Mouse (Mus musculus) hindbrain, embryonic 12.5 days (tissue): ENCODE data around the gene Mroh8. TPM values are rescaled to one million over a fixed set of nuclear protein-coding genes. Genes with fewer than 3 reads are reported as not detected.

Experiments used
- ATAC-seq: fragments of 200-750 bp; cut with Nextera tagmentation; 2 replicates; pipeline ENCODE4 v1.8.0; 2017; ENCODE audit warnings: moderate TSS enrichment; ENCODE audit not compliant: low FRiP score
- H3K27ac ChIP-seq: fragments of 300-500 bp; sonication (generic); 2 replicates; pipeline ENCODE4 v1.5.1; 2016; ENCODE audit warnings: mild to moderate bottlenecking
- H3K27me3 ChIP-seq: fragments of 300-500 bp; sonication (generic); 2 replicates; pipeline ENCODE4 v1.6.1; 2016; ENCODE audit warnings: mild to moderate bottlenecking
- H3K36me3 ChIP-seq: fragments of 300-500 bp; sonication (generic); 2 replicates; pipeline ENCODE4 v1.6.1; 2016; ENCODE audit warnings: mild to moderate bottlenecking
- H3K4me1 ChIP-seq: fragments of 300-500 bp; sonication (generic); 2 replicates; pipeline ENCODE4 v1.6.1; 2016
- H3K4me2 ChIP-seq: fragments of 300-500 bp; sonication (generic); replicated peaks from 2 replicates; pipeline ENCODE4 v1.6.1; 2016; ENCODE audit warnings: mild to moderate bottlenecking
- H3K4me3 ChIP-seq: fragments of 300-500 bp; sonication (generic); 2 replicates; pipeline ENCODE4 v1.5.1; 2016; ENCODE audit warnings: mild to moderate bottlenecking
- H3K9ac ChIP-seq: fragments of 300-500 bp; sonication (generic); 2 replicates; pipeline ENCODE4 v1.6.1; 2016; ENCODE audit warnings: mild to moderate bottlenecking, moderate library complexity
- H3K9me3 ChIP-seq: fragments of 300-500 bp; sonication (generic); replicated peaks from 2 replicates; pipeline ENCODE4 v1.6.1; 2016; ENCODE audit warnings: mild to moderate bottlenecking
- WGBS: fragments of 180-500 bp; shearing (Covaris S2); methylation state at CpG from one replicate; pipeline ENCODE4 v1.1.7; 2016; 5-methylcytosine and 5-hydroxymethylcytosine counted together
- polyA plus RNA-seq: library from polyadenylated mRNA; unstranded; fragments of >200 nt; fragmentation: Nextera tagmentation; extraction: Ambion mirVana; gene quantifications from 2 replicates; pipeline ENCODE4 v1.2.1, GENCODE M21; 2016

The Mroh8 gene
- polyA plus RNA-seq, 1 experiment from 2014 or later, result 0.62 TPM

DNA sequence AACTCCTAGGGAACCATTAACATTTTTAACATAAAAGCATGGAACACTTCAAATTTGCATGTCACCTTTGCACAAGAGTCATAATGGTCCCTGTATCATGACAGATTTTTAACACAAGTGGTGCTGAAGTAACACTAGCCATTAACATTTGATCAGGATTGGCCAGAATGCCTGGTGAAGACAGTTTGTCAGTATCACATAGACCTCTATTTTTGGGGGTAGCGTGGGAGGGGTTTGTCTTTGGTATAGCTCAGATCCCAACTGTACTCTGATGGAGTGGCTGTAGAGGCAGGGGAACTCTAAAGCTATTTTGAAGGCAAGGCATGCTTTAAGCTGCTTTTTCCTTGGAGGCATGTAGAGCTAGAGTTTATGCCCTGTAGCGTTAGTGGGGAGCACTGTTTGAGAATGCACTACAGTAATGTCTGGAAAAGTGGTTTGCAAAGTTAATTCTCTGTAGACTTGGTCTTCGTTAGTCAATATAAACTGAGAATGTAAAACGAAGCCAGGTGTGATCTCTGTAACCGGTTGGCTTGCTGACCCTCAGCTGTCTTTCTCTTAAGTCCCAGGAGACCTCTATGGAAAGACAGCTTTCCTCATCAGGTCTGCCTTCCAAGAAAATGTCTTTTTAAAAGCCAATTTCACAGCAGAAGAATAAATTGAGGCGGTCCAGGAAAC, 31.8 kb upstream of the Mroh8 start:
- no peak overlapping the region for H3K4me2 ChIP-seq
- H3K4me3 ChIP-seq, result no peak overlapping the region
- ATAC-seq, result no peak
- H3K36me3 ChIP-seq, result peaks cover 83% of the 10 kb centered on the region
- WGBS, result 84% methylated on average over 6 of the region's 6 CpGs
- H3K9me3 ChIP-seq, result no peaks in the 10 kb centered on the region
- H3K27me3 ChIP-seq, result no peaks in the 10 kb centered on the region
- no peak overlapping the region for H3K9ac ChIP-seq
- 0 out of 2 replicates have a peak, but pooled peaks cover 4% of the 10 kb centered on the region for H3K4me1 ChIP-seq
- H3K27ac ChIP-seq, result no peak overlapping the region

DNA sequence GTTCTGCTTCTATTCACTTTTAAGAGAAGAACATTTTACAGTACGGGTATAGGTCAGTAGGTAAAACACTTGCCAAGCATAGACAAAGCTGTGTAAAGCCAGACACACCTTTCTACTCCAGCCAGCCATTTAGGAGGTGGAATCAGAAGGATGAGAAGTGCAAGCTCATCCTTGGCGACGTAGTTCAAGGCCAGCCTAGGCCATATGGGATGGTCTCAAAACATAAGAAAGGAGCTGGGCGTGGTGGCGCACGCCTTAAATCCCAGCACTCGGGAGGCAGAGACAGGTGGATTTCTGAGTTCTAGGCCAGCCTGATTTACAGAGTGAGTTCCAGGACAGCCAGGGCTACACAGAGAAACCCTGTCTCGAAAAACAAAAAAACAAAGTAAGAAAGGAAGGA, 30.3 kb upstream of the Mroh8 start:
- 95% methylated on average over 8 of the region's 8 CpGs for WGBS
- ATAC-seq, result no peak
- H3K4me2 ChIP-seq, result no peak overlapping the region
- no peaks in the 10 kb centered on the region for H3K9me3 ChIP-seq
- H3K4me1 ChIP-seq, result 0 out of 2 replicates have a peak, but pooled peaks cover 4% of the 10 kb centered on the region
- H3K27me3 ChIP-seq, result no peaks in the 10 kb centered on the region
- peaks cover 75% of the 10 kb centered on the region for H3K36me3 ChIP-seq
- H3K27ac ChIP-seq, result no peak overlapping the region
- no peak overlapping the region for H3K4me3 ChIP-seq
- H3K9ac ChIP-seq, result no peak overlapping the region

DNA sequence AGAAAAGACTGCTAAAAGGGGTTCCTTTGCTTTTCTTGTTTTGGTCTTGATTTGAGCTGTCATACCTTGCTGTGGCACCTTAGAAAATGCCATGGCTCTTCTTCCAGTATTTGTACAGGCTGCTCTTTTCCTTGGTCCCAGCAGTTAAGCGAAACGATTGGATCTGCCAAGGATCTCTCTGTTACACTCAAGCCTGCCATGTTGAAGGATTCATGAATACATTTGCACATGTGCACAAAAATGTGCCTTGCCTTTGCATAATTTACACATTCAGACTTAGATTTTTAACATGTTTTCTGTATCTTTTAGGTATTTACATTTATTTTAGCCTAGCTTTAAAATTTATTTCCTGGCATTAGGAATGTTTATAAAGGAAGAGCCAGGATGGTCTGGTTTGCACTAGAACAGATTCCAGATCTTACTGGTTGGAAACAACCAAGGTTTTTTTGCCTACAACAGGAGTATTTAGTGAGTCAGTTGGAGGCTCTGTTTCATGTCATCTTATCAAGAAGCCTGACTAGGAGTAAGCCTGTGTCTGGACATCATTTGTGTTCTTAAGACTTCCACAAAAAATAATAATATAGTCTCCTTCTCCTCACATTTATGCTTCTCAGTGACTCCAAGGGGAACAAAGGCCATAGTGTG, 29.0 kb upstream of the Mroh8 start:
- no peak overlapping the region for H3K4me2 ChIP-seq
- H3K9me3 ChIP-seq, result no peaks in the 10 kb centered on the region
- no peaks in the 10 kb centered on the region for H3K27me3 ChIP-seq
- WGBS, result 93% methylated on average over 2 of the region's 2 CpGs
- peaks cover 74% of the 10 kb centered on the region for H3K36me3 ChIP-seq
- ATAC-seq, result no peak
- no peak overlapping the region for H3K9ac ChIP-seq
- H3K4me3 ChIP-seq, result no peak overlapping the region
- H3K27ac ChIP-seq, result peak overlapping the region; percentile 40; the same call in 1 of the 2 replicates
- H3K4me1 ChIP-seq, result 0 out of 2 replicates have a peak, but pooled peaks cover 4% of the 10 kb centered on the region

DNA sequence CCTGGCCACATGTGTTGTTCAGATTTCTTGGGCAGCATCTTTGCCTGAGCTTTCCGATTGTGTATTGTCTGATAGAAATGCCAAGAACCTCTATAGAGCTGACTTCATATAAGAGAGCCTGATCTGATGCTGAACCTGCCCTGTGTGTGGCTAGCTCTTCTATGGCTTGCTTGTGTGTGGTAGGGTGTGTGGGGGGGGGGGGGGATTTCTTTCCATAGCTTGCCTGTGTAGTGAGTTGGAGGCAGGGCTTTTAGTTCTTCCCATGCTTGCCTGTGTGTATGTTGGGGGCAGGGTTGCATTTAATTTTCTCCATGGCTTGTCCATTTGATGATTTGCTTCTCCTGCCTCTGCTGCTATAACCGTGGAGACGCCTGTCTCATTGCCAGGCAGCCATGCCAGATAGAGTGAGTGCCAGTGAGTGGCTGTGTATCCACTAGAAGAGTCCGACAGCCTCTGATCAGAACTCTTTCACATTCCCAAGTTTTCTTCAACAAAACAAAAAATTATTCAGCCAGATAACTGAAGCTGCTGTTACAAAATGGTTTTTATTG, 28.4 kb upstream of the Mroh8 start:
- Histone ChIP-seq H3K9ac (no peak overlapping the region), H3K4me2 (no peak overlapping the region), H3K9me3 (no peaks in the 10 kb centered on the region), H3K27ac (peak overlapping the region; percentile 40; the same call in 1 of the 2 replicates), H3K36me3 (peaks cover 74% of the 10 kb centered on the region), H3K4me1 (0 out of 2 replicates have a peak, but pooled peaks cover 4% of the 10 kb centered on the region), H3K27me3 (no peaks in the 10 kb centered on the region), H3K4me3 (no peak overlapping the region)
- WGBS, result 80% methylated on average over 4 of the region's 4 CpGs
- ATAC-seq, result no peak

DNA sequence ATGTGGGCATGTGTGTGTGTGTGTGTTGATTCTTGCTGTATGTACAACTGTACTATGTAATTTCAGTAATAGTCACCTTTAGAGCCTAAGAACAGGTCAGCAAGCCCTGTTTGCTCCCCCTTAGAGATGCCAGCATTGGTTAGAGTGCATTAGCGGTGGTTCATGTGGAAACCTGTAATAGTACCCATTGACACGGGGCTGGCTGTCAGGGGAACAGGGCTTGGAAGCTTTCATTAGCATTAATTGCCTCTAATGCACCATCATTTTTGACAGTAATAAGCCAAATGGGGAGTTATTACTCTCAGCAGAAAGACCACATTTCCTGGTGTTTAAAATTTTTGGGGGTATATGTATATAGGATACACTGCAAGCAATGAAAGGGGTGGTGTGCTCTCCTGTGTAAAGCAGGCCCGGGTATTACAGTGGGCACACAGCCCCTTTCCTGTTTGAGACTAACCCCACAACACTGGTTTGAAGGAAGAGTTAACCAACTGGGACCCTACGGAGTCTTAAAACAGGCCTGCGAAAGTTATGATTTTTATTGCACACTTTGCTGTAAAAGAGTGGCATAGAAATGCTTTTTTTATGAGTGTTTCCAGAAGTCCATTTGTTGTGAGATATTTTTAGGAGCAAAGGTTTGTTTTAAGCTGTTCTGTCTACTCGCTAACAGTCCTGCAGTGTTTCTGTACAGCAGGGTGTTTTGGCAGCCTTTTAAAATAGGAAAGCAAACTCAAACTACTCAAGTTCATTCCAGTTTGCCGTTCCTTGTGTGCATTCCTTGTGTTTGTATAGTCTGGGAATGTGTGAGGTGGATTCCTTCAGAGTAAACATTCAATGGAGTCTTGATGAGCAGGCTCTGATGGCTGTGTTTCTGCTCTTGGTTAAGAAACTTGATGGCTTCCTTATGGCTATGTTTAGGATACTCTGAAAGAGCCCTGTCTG, 27.0 kb upstream of the Mroh8 start:
- no peaks in the 10 kb centered on the region for H3K27me3 ChIP-seq
- no peak overlapping the region for H3K27ac ChIP-seq
- no peak overlapping the region for H3K4me2 ChIP-seq
- no peak overlapping the region for H3K9ac ChIP-seq
- peaks cover 72% of the 10 kb centered on the region for H3K36me3 ChIP-seq
- no peak overlapping the region for H3K4me3 ChIP-seq
- ATAC-seq, result no peak
- no peaks in the 10 kb centered on the region for H3K9me3 ChIP-seq
- H3K4me1 ChIP-seq, result 0 out of 2 replicates have a peak, but pooled peaks cover 4% of the 10 kb centered on the region
- 87% methylated on average over 7 of the region's 7 CpGs for WGBS

DNA sequence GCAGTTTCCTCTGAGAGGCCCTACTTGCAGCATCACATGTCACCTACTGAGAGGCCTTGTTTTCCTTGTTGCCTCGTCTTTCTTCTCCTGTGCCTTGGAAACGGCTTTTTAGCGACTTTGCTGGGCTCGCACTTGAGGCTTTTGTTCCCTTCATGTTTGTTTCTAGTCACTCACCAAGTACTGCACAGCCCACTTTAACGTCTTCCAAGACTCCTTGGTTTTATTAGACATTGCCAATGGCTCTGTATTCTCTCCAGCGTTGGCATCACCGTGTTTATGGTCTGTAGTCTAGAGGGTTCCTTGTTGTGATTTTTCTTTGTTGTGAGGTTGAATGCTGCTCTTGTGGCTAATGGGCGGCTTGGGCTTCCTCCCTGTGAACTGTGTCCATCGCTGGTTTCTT, 23.7 kb upstream of the Mroh8 start:
- no peak overlapping the region for H3K4me3 ChIP-seq
- H3K27ac ChIP-seq, result no peak overlapping the region
- WGBS, result 64% methylated on average over 9 of the region's 9 CpGs
- no peak overlapping the region for H3K9ac ChIP-seq
- H3K9me3 ChIP-seq, result no peaks in the 10 kb centered on the region
- peaks cover 72% of the 10 kb centered on the region for H3K36me3 ChIP-seq
- no peak for ATAC-seq
- H3K4me2 ChIP-seq, result no peak overlapping the region
- no peaks in the 10 kb centered on the region for H3K27me3 ChIP-seq
- H3K4me1 ChIP-seq, result 0 out of 2 replicates have a peak, but pooled peaks cover 4% of the 10 kb centered on the region

DNA sequence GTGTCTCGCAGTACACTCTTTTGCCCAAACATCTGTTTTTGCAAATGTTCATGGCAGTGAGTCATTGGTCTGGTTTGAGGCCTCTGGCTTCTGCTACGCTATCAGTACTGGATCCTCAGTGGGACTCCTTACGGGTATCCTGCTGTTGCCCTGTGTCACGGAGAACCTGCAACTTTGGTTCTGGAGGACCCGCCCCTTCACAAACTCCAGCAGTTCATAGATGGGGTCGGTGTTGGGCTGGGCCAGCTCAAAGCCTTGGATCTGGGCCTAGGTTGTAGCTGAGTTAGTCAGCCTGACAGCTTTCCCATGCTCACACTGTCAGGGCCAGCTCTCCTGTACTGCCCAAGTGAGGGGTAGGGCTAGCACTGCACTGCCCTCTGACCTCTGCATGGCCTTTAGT, 20.7 kb upstream of the Mroh8 start:
- H3K27me3 ChIP-seq, result no peaks in the 10 kb centered on the region
- ATAC-seq, result no peak
- no peak overlapping the region for H3K4me2 ChIP-seq
- no peaks in the 10 kb centered on the region for H3K4me1 ChIP-seq
- WGBS, result 92% methylated on average over 6 of the region's 6 CpGs
- H3K9ac ChIP-seq, result no peak overlapping the region
- H3K36me3 ChIP-seq, result peaks cover 86% of the 10 kb centered on the region
- H3K27ac ChIP-seq, result no peak overlapping the region
- H3K4me3 ChIP-seq, result no peak overlapping the region
- H3K9me3 ChIP-seq, result no peaks in the 10 kb centered on the region

DNA sequence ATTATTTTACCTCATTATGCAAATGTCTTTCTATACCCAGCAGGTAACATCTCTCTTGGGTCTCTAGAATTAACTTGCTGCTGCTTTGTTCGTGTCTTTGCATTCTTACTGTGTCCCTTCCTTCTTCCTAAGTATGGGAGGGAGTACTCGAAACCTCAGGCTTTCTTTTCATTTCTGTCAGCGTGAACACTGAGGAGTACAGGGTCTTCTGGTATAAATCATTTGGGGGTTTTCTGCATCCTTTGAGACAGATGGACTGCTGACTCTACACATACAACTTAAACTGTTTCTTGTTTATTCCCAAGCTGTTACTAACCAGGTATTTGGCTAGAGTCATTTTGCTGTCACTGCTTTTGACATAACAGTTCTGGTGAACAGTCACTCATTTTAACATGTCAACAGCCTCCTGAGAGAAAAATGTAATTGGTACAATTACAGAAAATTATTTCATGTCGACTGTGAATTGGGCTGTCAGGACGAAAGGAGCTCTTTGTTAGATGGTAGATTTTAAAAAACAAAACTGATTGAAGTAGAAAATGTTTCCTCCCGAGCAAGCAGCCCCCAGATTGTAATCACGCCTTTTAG, 16.8 kb upstream of the Mroh8 start:
- no peak for ATAC-seq
- H3K4me2 ChIP-seq, result no peak overlapping the region
- no peaks in the 10 kb centered on the region for H3K9me3 ChIP-seq
- peaks cover 90% of the 10 kb centered on the region for H3K36me3 ChIP-seq
- H3K27ac ChIP-seq, result no peak overlapping the region
- no peak overlapping the region for H3K9ac ChIP-seq
- no peaks in the 10 kb centered on the region for H3K4me1 ChIP-seq
- no peaks in the 10 kb centered on the region for H3K27me3 ChIP-seq
- H3K4me3 ChIP-seq, result no peak overlapping the region
- 82% methylated on average over 7 of the region's 7 CpGs for WGBS

DNA sequence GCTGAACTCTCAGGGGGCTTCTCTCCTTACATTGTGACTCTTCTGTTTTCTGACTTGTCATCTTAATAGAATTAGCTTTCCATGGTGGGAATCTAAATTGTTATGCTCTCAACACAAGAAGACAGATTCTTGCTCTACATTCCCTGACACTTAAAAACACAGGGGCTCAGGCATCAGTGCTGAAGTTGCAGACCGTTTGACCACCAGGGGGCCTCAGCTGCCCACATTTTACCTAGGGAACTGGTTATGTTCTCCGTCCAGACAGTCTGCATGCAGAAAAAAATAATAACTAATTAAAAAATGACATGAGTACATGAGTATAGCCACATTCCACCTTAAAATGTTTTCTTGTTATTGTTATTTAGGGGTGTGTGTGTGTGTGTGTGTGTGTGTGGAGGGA, 12.7 kb upstream of the Mroh8 start:
- H3K4me2 ChIP-seq, result no peak overlapping the region
- no peaks in the 10 kb centered on the region for H3K4me1 ChIP-seq
- 18% methylated on average over 2 of the region's 2 CpGs for whole genome bisulfite sequencing
- no peaks in the 10 kb centered on the region for H3K27me3 ChIP-seq
- peaks cover 85% of the 10 kb centered on the region for H3K36me3 ChIP-seq
- no peak overlapping the region for H3K4me3 ChIP-seq
- no peak overlapping the region for H3K9ac ChIP-seq
- H3K9me3 ChIP-seq, result no peaks in the 10 kb centered on the region
- H3K27ac ChIP-seq, result no peak overlapping the region
- no peak for ATAC-seq

DNA sequence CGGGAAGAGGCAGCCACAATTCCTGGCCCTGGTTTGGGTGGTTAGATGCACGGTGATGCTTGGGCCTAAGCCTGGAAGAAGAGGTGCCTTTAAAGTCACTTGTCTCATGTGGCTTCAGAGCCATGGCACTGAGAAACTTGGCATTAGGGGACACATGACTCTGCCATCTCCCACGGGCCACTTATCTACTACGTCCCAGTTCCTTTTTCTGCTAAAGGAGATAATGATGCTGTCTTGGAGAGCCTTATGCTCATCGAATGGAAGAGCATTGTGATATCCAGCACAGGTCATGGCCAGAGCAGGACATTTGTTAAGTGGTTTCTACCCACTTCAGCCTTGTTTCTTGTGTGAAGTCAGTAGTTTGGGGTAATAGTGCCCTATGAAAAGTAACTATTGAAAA, 9.6 kb upstream of the Mroh8 start:
- Histone ChIP-seq H3K4me3 (no peak overlapping the region), H3K9me3 (no peaks in the 10 kb centered on the region), H3K27ac (no peak overlapping the region), H3K27me3 (no peaks in the 10 kb centered on the region), H3K4me2 (no peak overlapping the region), H3K4me1 (no peaks in the 10 kb centered on the region), H3K9ac (no peak overlapping the region), H3K36me3 (peaks cover 80% of the 10 kb centered on the region)
- 87% methylated on average over 5 of the region's 5 CpGs for WGBS
- no peak for ATAC-seq

DNA sequence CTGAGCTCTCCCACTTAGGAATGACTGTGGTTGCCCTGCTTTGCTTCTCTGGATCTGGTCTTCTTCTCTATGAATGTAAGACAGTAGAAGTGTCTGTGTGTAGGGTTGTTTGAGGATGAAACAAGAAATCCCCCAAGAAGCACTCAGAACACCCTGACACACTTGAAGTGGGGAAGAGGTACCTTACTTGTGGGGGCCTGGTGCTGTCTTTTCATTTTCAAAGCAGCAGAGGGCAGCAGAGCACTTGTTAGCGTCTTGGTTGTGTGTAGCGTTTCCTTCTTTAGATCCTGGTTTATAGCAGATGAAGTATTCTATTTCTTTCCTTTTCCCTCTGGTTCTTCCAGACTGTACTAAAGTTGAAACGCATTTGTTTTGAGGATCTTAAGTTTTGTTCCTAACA, 8.2 kb upstream of the Mroh8 start:
- peaks cover 85% of the 10 kb centered on the region for H3K36me3 ChIP-seq
- H3K4me1 ChIP-seq, result no peaks in the 10 kb centered on the region
- ATAC-seq, result no peak
- H3K9ac ChIP-seq, result no peak overlapping the region
- no peak overlapping the region for H3K4me2 ChIP-seq
- no peaks in the 10 kb centered on the region for H3K9me3 ChIP-seq
- H3K4me3 ChIP-seq, result no peak overlapping the region
- H3K27ac ChIP-seq, result no peak overlapping the region
- no peaks in the 10 kb centered on the region for H3K27me3 ChIP-seq
- WGBS, result 26% methylated on average over 3 of the region's 3 CpGs

DNA sequence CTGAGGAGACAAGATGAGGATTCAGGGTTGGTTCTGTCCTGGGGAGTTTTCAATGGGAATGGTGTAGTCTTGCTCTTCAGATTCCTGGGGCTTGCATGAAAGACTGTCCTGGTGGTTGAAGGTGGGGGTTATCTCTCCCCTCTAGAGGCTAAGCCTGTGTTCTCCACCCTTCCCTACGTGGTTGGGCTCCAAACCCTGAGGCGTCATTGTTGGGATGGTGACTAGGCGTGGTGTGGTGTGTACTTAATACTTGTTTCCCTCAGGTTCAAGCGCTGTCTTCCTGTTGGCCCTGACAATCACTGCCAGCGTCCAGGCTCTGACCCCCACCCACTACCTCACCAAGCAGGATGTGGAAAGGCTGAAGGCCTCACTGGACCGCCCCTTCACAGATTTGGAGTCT, 4.0 kb upstream of the Mroh8 start:
- Histone ChIP-seq H3K36me3 (peaks cover 50% of the 10 kb centered on the region), H3K4me1 (peaks cover 19% of the 10 kb centered on the region), H3K9ac (no peak overlapping the region), H3K4me3 (no peak overlapping the region), H3K27me3 (no peaks in the 10 kb centered on the region), H3K9me3 (no peaks in the 10 kb centered on the region), H3K4me2 (no peak overlapping the region), H3K27ac (no peak overlapping the region)
- ATAC-seq, result no peak
- WGBS, result 95% methylated on average over 6 of the region's 6 CpGs
